Mouse (Mus musculus) spleen, postnatal 4 days (tissue): Measurements from ENCODE around the gene E2f3.
A peak's percentile ranks its signal among the peaks of the same experiment; 100 is the strongest.

Experiments used
- DNase-seq, 2 experiments: peaks; one replicate each; pipeline ENCODE4 v3.0.0; 2022; ENCODE audit warnings: low spot score in 2 of 2

E2f3 gene

GRCm38 (mm10) chr13:29985855-29986755, at the start of gene E2f3:
Gene E2f3, minus strand, starts transcription at chr13:29986063.
- DNase-seq: peak; percentile 98

- DNase-seq: no peak
These were observed 48.7 kb upstream of the E2f3 start for GRCm38 (mm10) chr13:30034540-30034939.

GRCm38 (mm10) chr13:30031684-30032335, 45.9 kb upstream of the E2f3 start:
- DNase-seq: no peak

GRCm38 (mm10) chr13:30027841-30028240, 42.0 kb upstream of the E2f3 start:
- no peak for DNase-seq

GRCm38 (mm10) chr13:30022487-30022886, 36.6 kb upstream of the E2f3 start:
- no peak for DNase-seq

GRCm38 (mm10) chr13:30018573-30018972, 32.7 kb upstream of the E2f3 start:
- no peak for DNase-seq

GRCm38 (mm10) chr13:30017611-30018010, 31.7 kb upstream of the E2f3 start:
- DNase-seq: no peak

GRCm38 (mm10) chr13:30014576-30014975, 28.7 kb upstream of the E2f3 start:
- DNase-seq: no peak

- DNase-seq: no peak
These were observed 26.4 kb upstream of the E2f3 start for GRCm38 (mm10) chr13:30012226-30012625.

GRCm38 (mm10) chr13:30008738-30009137, 22.9 kb upstream of the E2f3 start:
- no peak for DNase-seq

- no peak for DNase-seq
These were observed 19.6 kb upstream of the E2f3 start for GRCm38 (mm10) chr13:30005422-30005821.

- DNase-seq: no peak
These were observed 19.0 kb upstream of the E2f3 start for GRCm38 (mm10) chr13:30004849-30005248.

- DNase-seq: peak; percentile 19 to 67
These were observed 17.3 kb upstream of the E2f3 start for GRCm38 (mm10) chr13:30003169-30003568.

- DNase-seq: no peak
These were observed 15.2 kb upstream of the E2f3 start for GRCm38 (mm10) chr13:30001041-30001440.

- no peak for DNase-seq
These were observed 2.1 kb upstream of the E2f3 start for GRCm38 (mm10) chr13:29987956-29988355.

- no peak for DNase-seq
These were observed 875 bp upstream of the E2f3 start for GRCm38 (mm10) chr13:29986756-29987120.

GRCm38 (mm10) chr13:29985101-29985854, 585 bp downstream of the E2f3 start:
- DNase-seq: peak; percentile 48 to 84

- peak; percentile 77 to 91 for DNase-seq
These were observed 1.4 kb downstream of the E2f3 start for GRCm38 (mm10) chr13:29984286-29985100.

- peak in 1 of 2 experiments; percentile 23 for DNase-seq
These were observed 2.2 kb downstream of the E2f3 start for GRCm38 (mm10) chr13:29983523-29984191.

- peak in 1 of 2 experiments; percentile 38 for DNase-seq
These were observed 2.8 kb downstream of the E2f3 start for GRCm38 (mm10) chr13:29983037-29983436.

- DNase-seq: no peak
These were observed 3.5 kb downstream of the E2f3 start for GRCm38 (mm10) chr13:29982400-29982799.
